Mouse (Mus musculus) MEL (cell line): ENCODE results near the gene Gm10306. TPM values are rescaled to one million over a fixed set of nuclear protein-coding genes. Genes with fewer than 3 reads are reported as not detected.

ENCODE experiments used
- DNase-seq: peaks from one replicate; pipeline ENCODE4 v3.0.0; 2011; ENCODE audit warnings: low read depth, low spot score
- H3K27ac ChIP-seq: 2 replicates; pipeline ENCODE4 v1.5.1; 2012; ENCODE audit warnings: low read depth, mild to moderate bottlenecking, control low read depth, low read length, moderate library complexity; ENCODE audit not compliant: control insufficient read depth
- H3K27me3 ChIP-seq, 2 experiments: fragments of 150-350 bp in 1 of 2; sonication (generic) in 1 of 2; 2 replicates each; pipeline ENCODE4 v1.6.1; 2012; ENCODE audit warnings: low read length in 2 of 2, mild to moderate bottlenecking in 2 of 2, improper control_type of control experiment in 1 of 2, moderate library complexity in 1 of 2; ENCODE audit not compliant: insufficient read depth in 2 of 2, control insufficient read depth in 1 of 2
- H3K36me3 ChIP-seq, 2 experiments: 2 replicates each; pipeline ENCODE4 v1.6.1; 2012 to 2014; ENCODE audit warnings: low read length in 2 of 2, improper control_type of control experiment in 1 of 2, inconsistent platforms in 1 of 2, mild to moderate bottlenecking in 1 of 2; ENCODE audit not compliant: insufficient read depth in 2 of 2, control insufficient read depth in 1 of 2
- H3K4me1 ChIP-seq, 2 experiments: fragments of 150-350 bp in 1 of 2; sonication (generic) in 1 of 2; 2 replicates each; pipeline ENCODE4 v1.6.1; 2012; ENCODE audit warnings: low read length in 2 of 2, improper control_type of control experiment in 1 of 2, mild to moderate bottlenecking in 1 of 2; ENCODE audit not compliant: insufficient read depth in 2 of 2, control insufficient read depth in 1 of 2
- H3K4me3 ChIP-seq, 2 experiments: fragments of 150-350 bp in 1 of 2; sonication (generic) in 1 of 2; 2 replicates each; pipeline ENCODE4 v1.5.1; 2012; ENCODE audit warnings: low read depth in 2 of 2, low read length in 2 of 2, mild to moderate bottlenecking in 2 of 2, moderate library complexity in 2 of 2, control low read depth in 1 of 2, improper control_type of control experiment in 1 of 2; ENCODE audit not compliant: control insufficient read depth in 1 of 2, insufficient read depth in 1 of 2
- H3K79me2 ChIP-seq: 2 replicates; pipeline ENCODE4 v1.6.1; 2012; ENCODE audit warnings: mild to moderate bottlenecking, low read length, moderate library complexity; ENCODE audit not compliant: control insufficient read depth, poor library complexity, insufficient read depth
- H3K9ac ChIP-seq: 2 replicates; pipeline ENCODE4 v1.6.1; 2012; ENCODE audit warnings: low read depth, mild to moderate bottlenecking, control low read depth, low read length, moderate library complexity; ENCODE audit not compliant: control insufficient read depth, poor library complexity, severe bottlenecking
- H3K9me3 ChIP-seq: fragments of 150-350 bp; sonication (generic); replicated peaks from 2 replicates; pipeline ENCODE4 v1.6.1; 2012; ENCODE audit warnings: mild to moderate bottlenecking, low read length, improper control_type of control experiment, moderate library complexity; ENCODE audit not compliant: insufficient read depth
- BHLHE40 ChIP-seq: IDR thresholded peaks from 2 replicates; pipeline ENCODE4 v1.6.1; 2012; ENCODE audit warnings: low read depth, mild to moderate bottlenecking, inconsistent platforms, low read length, improper control_type of control experiment, borderline replicate concordance
- CHD2 ChIP-seq: IDR thresholded peaks from 2 replicates; pipeline ENCODE4 v1.6.1; 2011; ENCODE audit warnings: low read length, improper control_type of control experiment
- CTCF ChIP-seq, 3 experiments: IDR thresholded peaks in 2 of 3; conservative IDR thresholded peaks in 1 of 3; 2 replicates each; pipeline ENCODE4 v1.5.1; 2011 to 2012; ENCODE audit warnings: low read length in 3 of 3, low read depth in 2 of 3, mild to moderate bottlenecking in 2 of 3, improper control_type of control experiment in 1 of 3, inconsistent platforms in 1 of 3, mixed read lengths in 1 of 3, moderate library complexity in 1 of 3; ENCODE audit not compliant: control insufficient read depth in 1 of 3, insufficient read depth in 1 of 3, poor library complexity in 1 of 3, severe bottlenecking in 1 of 3
- E2F4 ChIP-seq: IDR thresholded peaks from 2 replicates; pipeline ENCODE4 v1.6.1; 2011; ENCODE audit warnings: low read depth, low read length, improper control_type of control experiment, borderline replicate concordance
- ELF1 ChIP-seq: IDR thresholded peaks from 2 replicates; pipeline ENCODE4 v1.6.1; 2014; ENCODE audit warnings: low read depth, mild to moderate bottlenecking, inconsistent platforms, low read length, improper control_type of control experiment, moderate library complexity
- GATA1 ChIP-seq: IDR thresholded peaks from 2 replicates; pipeline ENCODE4 v1.6.1; 2011; ENCODE audit warnings: low read depth, low read length, improper control_type of control experiment
- JUND ChIP-seq: IDR thresholded peaks from 2 replicates; pipeline ENCODE4 v1.6.1; 2011; ENCODE audit warnings: low read depth, mild to moderate bottlenecking, improper control_type of control experiment, low read length
- MAFK ChIP-seq: IDR thresholded peaks from 2 replicates; pipeline ENCODE4 v1.6.1; 2011; ENCODE audit warnings: low read depth, mild to moderate bottlenecking, low read length, improper control_type of control experiment, borderline replicate concordance
- MXI1 ChIP-seq: IDR thresholded peaks from 2 replicates; pipeline ENCODE4 v1.6.1; 2011; ENCODE audit warnings: mild to moderate bottlenecking, low read depth, low read length, improper control_type of control experiment
- MYB ChIP-seq: IDR thresholded peaks from 2 replicates; pipeline ENCODE4 v1.6.1; 2011; ENCODE audit warnings: mild to moderate bottlenecking, low read depth, low read length, improper control_type of control experiment
- NRF1 ChIP-seq: IDR thresholded peaks from 2 replicates; pipeline ENCODE4 v1.6.1; 2014; ENCODE audit warnings: low read depth, mild to moderate bottlenecking, inconsistent platforms, low read length, improper control_type of control experiment, moderate library complexity; ENCODE audit not compliant: poor library complexity, insufficient read depth, severe bottlenecking
- RAD21 ChIP-seq: IDR thresholded peaks from 2 replicates; pipeline ENCODE4 v1.6.1; 2011; ENCODE audit warnings: mild to moderate bottlenecking, low read depth, low read length, improper control_type of control experiment
- RCOR1 ChIP-seq: IDR thresholded peaks from 2 replicates; pipeline ENCODE4 v1.6.1; 2012; ENCODE audit warnings: low read depth, mild to moderate bottlenecking, inconsistent platforms, low read length, improper control_type of control experiment
- SIN3A ChIP-seq: IDR thresholded peaks from 2 replicates; pipeline ENCODE4 v1.6.1; 2012; ENCODE audit warnings: low read length, improper control_type of control experiment, inconsistent platforms
- SMC3 ChIP-seq: IDR thresholded peaks from 2 replicates; pipeline ENCODE4 v1.6.1; 2011; ENCODE audit warnings: low read depth, low read length, improper control_type of control experiment
- TAL1 ChIP-seq: IDR thresholded peaks from 2 replicates; pipeline ENCODE4 v1.6.1; 2012; ENCODE audit warnings: mild to moderate bottlenecking, inconsistent platforms, low read length, moderate library complexity, mixed read lengths
- TCF12 ChIP-seq: IDR thresholded peaks from 2 replicates; pipeline ENCODE4 v1.6.1; 2014; ENCODE audit warnings: low read depth, mild to moderate bottlenecking, inconsistent platforms, low read length, improper control_type of control experiment, moderate library complexity
- UBTF ChIP-seq: IDR thresholded peaks from 2 replicates; pipeline ENCODE4 v1.6.1; 2012; ENCODE audit warnings: low read depth, mild to moderate bottlenecking, inconsistent platforms, low read length, improper control_type of control experiment, moderate library complexity, borderline replicate concordance; ENCODE audit not compliant: insufficient read depth
- USF2 ChIP-seq, 2 experiments: IDR thresholded peaks; 2 replicates each; pipeline ENCODE4 v1.6.1; 2011 to 2012; ENCODE audit warnings: improper control_type of control experiment in 2 of 2, low read length in 2 of 2, borderline replicate concordance in 1 of 2, inconsistent platforms in 1 of 2, low read depth in 1 of 2, mild to moderate bottlenecking in 1 of 2; ENCODE audit not compliant: insufficient read depth in 1 of 2
- ZC3H11A ChIP-seq: IDR thresholded peaks from 2 replicates; pipeline ENCODE4 v1.6.1; 2012; ENCODE audit warnings: low read depth, mild to moderate bottlenecking, inconsistent platforms, low read length, improper control_type of control experiment
- ZNF384 ChIP-seq: IDR thresholded peaks from 2 replicates; pipeline ENCODE4 v1.6.1; 2012; ENCODE audit warnings: low read depth, mild to moderate bottlenecking, inconsistent platforms, low read length, improper control_type of control experiment
- polyA plus RNA-seq, 2 experiments: library from polyadenylated mRNA; stranded (reverse) in 1 of 2; unstranded in 1 of 2; fragments of >175 nt in 1 of 2; fragments of >200 nt in 1 of 2; gene quantifications; 2 replicates each; pipeline versions ENCODE4 v1.2.1 to v1.2.4; 2012; ENCODE audit warnings: low replicate concordance in 2 of 2, low read depth in 1 of 2; ENCODE audit not compliant: insufficient read length in 2 of 2, insufficient read depth in 1 of 2, missing spikeins in 1 of 2
- total RNA-seq: library from RNA; depleted of rRNA; stranded (reverse); fragments of 300-350 nt; gene quantifications from 2 replicates; pipeline ENCODE4 v1.2.3, GENCODE M21; 2012

Gm10306 gene
- total and polyA plus RNA-seq, 3 experiments, result 1.0 TPM; not detected in 2

DNA sequence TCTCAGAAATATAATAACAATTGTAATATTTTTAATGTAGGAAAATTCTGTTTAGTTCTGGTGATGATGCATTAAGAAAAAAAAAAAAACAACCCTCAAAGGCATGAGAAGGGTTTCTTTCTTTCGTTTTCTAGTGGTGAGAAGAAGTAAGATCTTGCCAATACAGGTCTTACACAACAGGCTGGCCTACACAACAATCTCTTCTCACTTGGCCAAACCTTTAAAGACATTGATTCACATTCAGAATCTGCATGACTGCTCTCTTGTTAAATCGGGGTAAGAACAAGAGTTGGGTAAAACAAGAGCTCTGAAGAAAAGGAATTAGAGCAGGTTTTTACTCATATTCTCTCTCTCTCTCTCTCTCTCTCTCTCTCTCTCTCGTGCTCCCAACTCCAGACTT, 41.0 kb upstream of the Gm10306 start:
- Histone ChIP-seq H3K79me2 (no peaks in the 10 kb centered on the region; the same call in 1 of the 2 replicates), H3K4me3 (no peak overlapping the region), H3K4me1 (no peaks in the 10 kb centered on the region), H3K36me3 (no peaks in the 10 kb centered on the region; a peak in 1 of 4 replicates), H3K9me3 (no peaks in the 10 kb centered on the region), H3K27me3 (no peaks in the 10 kb centered on the region), H3K9ac (no peak overlapping the region), H3K27ac (no peak overlapping the region)
- TF ChIP-seq MXI1, result no peak
- no peak for TF ChIP-seq MAFK
- no peak for TF ChIP-seq NRF1
- no peak for TF ChIP-seq JUND
- TF ChIP-seq UBTF, result no peak
- TF ChIP-seq TAL1, result no peak
- TF ChIP-seq RAD21, result no peak
- TF ChIP-seq MYB, result no peak
- TF ChIP-seq E2F4, result no peak
- no peak for TF ChIP-seq USF2 (IDR thresholded peaks at IDR 0.05; ENCODE audit: borderline replicate concordance in 1 of 2, insufficient read depth in 1 of 2, low read depth in 1 of 2, low read length in 2 of 2)
- no peak for DNase-seq

- Histone ChIP-seq H3K9ac (no peak overlapping the region), H3K4me1 (no peaks in the 10 kb centered on the region), H3K27ac (no peak overlapping the region), H3K27me3 (no peaks in the 10 kb centered on the region), H3K4me3 (no peak overlapping the region), H3K79me2 (no peaks in the 10 kb centered on the region; the same call in 1 of the 2 replicates), H3K9me3 (no peaks in the 10 kb centered on the region), H3K36me3 (no peaks in the 10 kb centered on the region; a peak in 2 of 4 replicates)
- peak; percentile 87 for DNase-seq
- TF ChIP-seq CTCF (IDR thresholded peaks at IDR 0.05 in 2 of 3, conservative IDR thresholded peaks at IDR 0.05 in 1 of 3; ENCODE audit: control insufficient read depth in 1 of 3, insufficient read depth in 1 of 3, low read depth in 2 of 3, low read length in 3 of 3, poor library complexity in 1 of 3, severe bottlenecking in 1 of 3) (peak; percentile 68 to 78 (median 70)), CHD2 (no peak), RAD21 (peak; percentile 84), RCOR1 (no peak), SIN3A (no peak), MXI1 (no peak), GATA1 (no peak), ZC3H11A (peak; percentile 69), TCF12 (no peak), BHLHE40 (no peak), JUND (no peak), ELF1 (0 out of 2 replicates have a peak, but pooled peaks have one; percentile 33), SMC3 (peak; percentile 67), ZNF384 (0 out of 2 replicates have a peak, but pooled peaks have one; percentile 25), MYB (no peak)
These were observed 38.7 kb upstream of the Gm10306 start for GRCm38 (mm10) chr4:94517631-94518030.
